Mouse (Mus musculus) liver, adult 2 months (tissue): ENCODE data around the gene Cab39l.

ENCODE experiments used
- CTCF ChIP-seq: fragments of 200-500 bp; IDR thresholded peaks from 2 replicates; pipeline ENCODE4 v1.5.1; 2011; ENCODE audit warnings: low read depth, low read length, control low read depth
- POLR2A ChIP-seq: fragments of 200-500 bp; IDR thresholded peaks from 2 replicates; pipeline ENCODE4 v1.6.1; 2011; ENCODE audit warnings: low read length, control low read depth; ENCODE audit not compliant: insufficient read depth; ENCODE audit errors: extremely low read depth

DNA sequence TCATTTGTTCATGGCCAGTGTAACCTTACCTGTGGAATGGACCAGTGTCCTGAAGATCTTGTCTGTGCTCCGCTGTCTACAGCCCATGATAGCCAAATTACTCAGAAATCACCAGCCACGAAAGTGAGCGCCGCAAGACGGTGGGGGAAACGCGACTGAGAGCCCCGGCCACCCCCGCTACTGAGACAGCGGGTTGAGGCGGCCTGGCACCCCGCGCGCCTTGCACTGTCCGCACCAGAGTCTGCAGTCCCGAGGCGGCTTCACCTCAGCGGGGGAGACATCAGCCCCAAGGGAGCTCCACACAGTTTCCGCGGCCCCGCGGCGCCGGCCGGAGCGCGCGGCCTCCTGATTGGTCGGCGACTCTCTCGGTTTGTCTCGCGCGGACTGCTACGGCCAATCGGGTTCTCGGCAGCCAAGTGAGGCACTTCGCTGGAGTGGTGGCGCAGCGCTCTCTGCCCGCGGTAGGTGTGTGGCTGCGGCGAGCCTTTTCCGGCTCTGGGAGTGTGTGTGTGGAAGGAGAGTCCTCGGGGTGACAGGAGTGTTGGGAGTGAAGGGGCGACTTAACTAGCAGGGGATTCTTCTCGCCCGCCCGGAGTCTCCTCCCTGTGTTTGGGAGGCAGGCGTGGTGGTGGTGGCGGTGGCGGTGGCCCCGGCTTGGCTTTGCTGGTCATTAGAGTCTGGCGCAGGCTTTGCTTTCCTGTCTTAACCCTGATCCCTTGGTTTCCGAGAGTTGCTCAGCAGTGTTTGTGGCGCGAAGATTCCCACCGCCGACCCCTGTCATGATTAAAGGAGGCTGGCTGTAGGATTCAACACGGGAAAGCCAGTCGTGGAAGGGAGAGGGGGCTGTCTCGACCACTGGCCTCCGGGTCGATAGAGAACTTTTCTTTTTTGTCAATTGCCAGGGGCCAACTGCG is at the start of gene Cab39l, which contains the start of gene Setdb2:
- TF ChIP-seq CTCF (peak; percentile 43), POLR2A (peak; percentile 86)
